Mouse (Mus musculus): ENCODE data around the gene Thada. TPM values are rescaled to one million over a fixed set of nuclear protein-coding genes. Genes with fewer than 3 reads are reported as not detected.

The Thada gene
- total and polyA plus RNA-seq, 3 experiments: 17.3 to 26.7 (median 22.2) TPM

- no peak for TF ChIP-seq UBTF (IDR thresholded peaks at IDR 0.05; ENCODE audit: low read depth, low read length)
These were observed 275.1 kb downstream of the Thada start (continued) for GRCm38 (mm10) chr17:84190885-84191284.

- H3K27me3 ChIP-seq (replicated peaks): no peaks in the 10 kb centered on the region
- H3K36me3 ChIP-seq (replicated peaks in 1 of 2; ENCODE audit: control insufficient read depth in 1 of 2, insufficient read depth in 1 of 2, low read length in 1 of 2): peaks cover 21 to 78% of the 10 kb centered on the region in 2 experiments
- peaks cover 16% of the 10 kb centered on the region for H3K79me2 ChIP-seq (replicated peaks; ENCODE audit: control insufficient read depth, extremely low read depth, insufficient read depth, poor library complexity, severe bottlenecking)
- dilution Hi-C loops (cut with MboI; ENCODE audit: extremely low pct_ligation_motif_present, extremely low pct_unique_long_range_greater_than_20kb, low sequenced_read_pairs): no loop called here
- TF ChIP-seq JUN (IDR thresholded peaks at IDR 0.05; ENCODE audit: insufficient read depth, low read depth, low read length): no peak
- no peak for TF ChIP-seq NELFE (IDR thresholded peaks at IDR 0.05; ENCODE audit: low read depth, low read length)
- no peak for TF ChIP-seq CHD2 (IDR thresholded peaks at IDR 0.05; ENCODE audit: low read length)
- TF ChIP-seq TCF12 (IDR thresholded peaks at IDR 0.05; ENCODE audit: low read depth, low read length): no peak
- TF ChIP-seq CHD1 (IDR thresholded peaks at IDR 0.05; ENCODE audit: low read depth, low read length): no peak
- no peak for TF ChIP-seq ZMIZ1 (IDR thresholded peaks at IDR 0.05; ENCODE audit: low read depth, low read length)
- TF ChIP-seq NRF1 (IDR thresholded peaks at IDR 0.05; ENCODE audit: low read depth, low read length): no peak
- TF ChIP-seq CTCF (conservative IDR thresholded peaks at IDR 0.05 in 1 of 2, IDR thresholded peaks at IDR 0.05 in 1 of 2; ENCODE audit: low read depth in 2 of 2, low read length in 2 of 2): no peak
- TF ChIP-seq POLR2AphosphoS2 (IDR thresholded peaks at IDR 0.05; ENCODE audit: low read depth, low read length): no peak
- no peak for TF ChIP-seq SIN3A (IDR thresholded peaks at IDR 0.05; ENCODE audit: low read length)
- no peak for TF ChIP-seq HCFC1 (IDR thresholded peaks at IDR 0.05; ENCODE audit: low read depth, low read length)
- TF ChIP-seq E2F4 (IDR thresholded peaks at IDR 0.05; ENCODE audit: insufficient replicate concordance, low read depth, low read length): no peak
- no peak overlapping the region for H3K4me2 ChIP-seq (ENCODE audit: insufficient read depth, low read depth, poor library complexity, severe bottlenecking)
- H3K4me3 ChIP-seq (replicated peaks in 1 of 3; ENCODE audit: low read depth in 2 of 3, low read length in 2 of 3, poor library complexity in 1 of 3): no peak overlapping the region
- in situ Hi-C loops (cut with MboI; ENCODE audit: low pct_ligation_motif_present, low pct_unique_long_range_greater_than_20kb, low sequenced_read_pairs): no loop called here
- peaks cover 10% of the 10 kb centered on the region for H3K9me3 ChIP-seq (replicated peaks; ENCODE audit: low read length)
- peaks cover 3 to 33% of the 10 kb centered on the region in 2 experiments; a peak in 3 of 4 replicates for H3K4me1 ChIP-seq (ENCODE audit: control insufficient read depth in 1 of 2, insufficient read depth in 2 of 2)
- H3K9ac ChIP-seq (ENCODE audit: insufficient read depth, low read depth): no peak overlapping the region
- H3K27ac ChIP-seq (ENCODE audit: insufficient read depth, low read depth): no peak overlapping the region
- no peak for DNase-seq (ENCODE audit: extremely low read depth)
These were observed 276.7 kb downstream of the Thada start for GRCm38 (mm10) chr17:84189127-84189854.

GRCm38 (mm10) chr17:84188374-84188961 is 277.5 kb downstream of the Thada start:
- Histone ChIP-seq H3K9me3 (replicated peaks; ENCODE audit: low read length) (peaks cover 10% of the 10 kb centered on the region), H3K27ac (ENCODE audit: insufficient read depth, low read depth) (peak overlapping the region; percentile 78), H3K4me3 (replicated peaks in 1 of 3; ENCODE audit: low read depth in 2 of 3, low read length in 2 of 3, poor library complexity in 1 of 3) (peak overlapping the region; percentile 35 to 76 (median 67)), H3K79me2 (replicated peaks; ENCODE audit: control insufficient read depth, extremely low read depth, insufficient read depth, poor library complexity, severe bottlenecking) (peaks cover 19% of the 10 kb centered on the region), H3K27me3 (replicated peaks) (no peaks in the 10 kb centered on the region), H3K4me2 (ENCODE audit: insufficient read depth, low read depth, poor library complexity, severe bottlenecking) (peak overlapping the region; percentile 40), H3K36me3 (replicated peaks in 1 of 2; ENCODE audit: control insufficient read depth in 1 of 2, insufficient read depth in 1 of 2, low read length in 1 of 2) (peaks cover 20 to 69% of the 10 kb centered on the region in 2 experiments), H3K9ac (ENCODE audit: insufficient read depth, low read depth) (peak overlapping the region; percentile 49), H3K4me1 (ENCODE audit: control insufficient read depth in 1 of 2, insufficient read depth in 2 of 2) (peaks cover 3 to 32% of the 10 kb centered on the region in 2 experiments; a peak in 3 of 4 replicates)
- no peak for TF ChIP-seq ZNF384 (IDR thresholded peaks at IDR 0.05; ENCODE audit: low read depth, low read length)
- 0 out of 2 replicates have a peak, but pooled peaks have one; percentile 57 for TF ChIP-seq MYC (IDR thresholded peaks at IDR 0.05; ENCODE audit: low read depth, low read length)
- peak; percentile 11; the same call in 1 of the 2 replicates for TF ChIP-seq POLR2AphosphoS2 (IDR thresholded peaks at IDR 0.05; ENCODE audit: low read depth, low read length)
- no peak for TF ChIP-seq NRF1 (IDR thresholded peaks at IDR 0.05; ENCODE audit: low read depth, low read length)
- TF ChIP-seq MAZ (IDR thresholded peaks at IDR 0.05; ENCODE audit: low read depth, low read length): peak; percentile 86
- peak; percentile 84 for TF ChIP-seq BHLHE40 (IDR thresholded peaks at IDR 0.05; ENCODE audit: low read depth, low read length)
- peak; percentile 36 for TF ChIP-seq SIN3A (IDR thresholded peaks at IDR 0.05; ENCODE audit: low read length)
- TF ChIP-seq MXI1 (IDR thresholded peaks at IDR 0.05; ENCODE audit: low read depth, low read length): peak; percentile 96
- TF ChIP-seq E2F4 (IDR thresholded peaks at IDR 0.05; ENCODE audit: insufficient replicate concordance, low read depth, low read length): no peak
- peak; percentile 91 for TF ChIP-seq MAX (IDR thresholded peaks at IDR 0.05; ENCODE audit: low read length)
- in situ Hi-C loops (cut with MboI; ENCODE audit: low pct_ligation_motif_present, low pct_unique_long_range_greater_than_20kb, low sequenced_read_pairs) (no loop called here), dilution Hi-C loops (cut with MboI; ENCODE audit: extremely low pct_ligation_motif_present, extremely low pct_unique_long_range_greater_than_20kb, low sequenced_read_pairs) (no loop called here)
- DNase-seq (ENCODE audit: extremely low read depth): peak; percentile 74

Measured in CH12.LX (cell line).